Mouse (Mus musculus) heart, postnatal 0 days (tissue): ENCODE results near the gene Aph1b.

Experiments used
- CTCF ChIP-seq: IDR thresholded peaks from 2 replicates; pipeline ENCODE4 v1.5.1; 2016; ENCODE audit warnings: antibody characterized with exemption, control low read depth, low read depth
- EP300 ChIP-seq: IDR thresholded peaks from 2 replicates; pipeline ENCODE4 v1.6.1; 2016; ENCODE audit warnings: antibody characterized with exemption, low read depth

DNA sequence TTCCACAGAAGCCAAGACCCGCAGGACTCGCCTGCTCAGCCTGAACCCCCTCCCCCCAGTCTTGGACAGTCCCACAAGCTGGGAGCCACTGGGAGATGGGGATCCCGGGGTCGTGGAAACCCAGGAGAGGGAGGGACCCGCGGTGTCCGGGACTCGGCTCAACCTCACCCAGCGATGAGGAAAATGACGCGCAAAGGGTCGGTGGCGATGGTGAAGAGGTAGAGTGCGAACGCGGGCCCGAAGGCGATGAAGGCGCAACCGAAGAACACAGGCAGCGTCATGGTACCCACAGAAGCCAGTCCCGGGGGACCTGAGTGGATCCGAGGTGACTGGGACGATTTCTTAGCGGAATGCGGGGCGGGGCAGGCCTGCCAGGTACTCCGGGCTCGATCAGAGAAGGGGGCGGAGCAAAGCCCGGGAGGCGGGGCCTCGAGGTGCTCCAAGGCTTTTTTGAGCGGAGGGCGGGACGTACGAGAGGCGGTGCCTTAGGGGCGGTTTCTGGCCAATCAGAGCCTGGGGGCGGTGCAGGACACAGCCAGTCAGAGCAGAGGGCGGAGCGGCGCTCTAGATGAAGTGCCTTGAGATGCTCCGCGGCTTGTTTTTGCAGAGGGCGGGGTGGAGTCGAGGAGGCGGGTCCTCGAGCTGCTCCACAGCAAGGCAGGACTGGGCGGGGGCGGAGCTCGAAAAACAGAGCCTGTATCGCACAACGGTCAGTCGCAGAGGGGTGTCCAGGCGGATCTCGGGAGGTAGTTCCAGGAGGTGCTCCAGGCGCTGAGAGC, 39.2 kb upstream of the Aph1b start, which contains the start of gene Aph1c:
- no peak for TF ChIP-seq CTCF
- 0 out of 2 replicates have a peak, but pooled peaks have one; percentile 42 for TF ChIP-seq EP300
